Mouse (Mus musculus) retina, postnatal 7 days (tissue): ENCODE data around the gene Card9.

Source experiments
- DNase-seq: peaks from one replicate; pipeline ENCODE4 v3.0.0-alpha.2; 2012; ENCODE audit warnings: low read depth, low spot score

The Card9 gene

GRCm38 (mm10) chr2:26304711-26305110, 56.0 kb downstream of the Card9 start:
- DNase-seq, result no peak
